Mouse (Mus musculus): ENCODE measurements around the gene Foxn3.
A peak's percentile ranks its signal among the peaks of the same experiment; 100 is the strongest.

Foxn3 gene

GRCm38 (mm10) chr12:99562073-99562866 lies 1.1 kb downstream of the Foxn3 start:
- DNase-seq (ENCODE audit: low read depth, low spot score) = peak; percentile 41

GRCm38 (mm10) chr12:99561333-99561766 lies 2.0 kb downstream of the Foxn3 start:
- DNase-seq (ENCODE audit: low read depth, low spot score) = peak; percentile 56

- no peak for DNase-seq (ENCODE audit: low read depth, low spot score)
Measured at GRCm38 (mm10) chr12:99560701-99561332, 2.6 kb downstream of the Foxn3 start.

- DNase-seq (ENCODE audit: low read depth, low spot score) = no peak
Measured at GRCm38 (mm10) chr12:99559483-99559882, 3.9 kb downstream of the Foxn3 start.

- no peak for DNase-seq (ENCODE audit: low read depth, low spot score)
Measured at GRCm38 (mm10) chr12:99558476-99558875, 4.9 kb downstream of the Foxn3 start.

GRCm38 (mm10) chr12:99557498-99557897 lies 5.9 kb downstream of the Foxn3 start:
- DNase-seq (ENCODE audit: low read depth, low spot score) = no peak

GRCm38 (mm10) chr12:99550629-99551028 lies 12.8 kb downstream of the Foxn3 start:
- DNase-seq (ENCODE audit: low read depth, low spot score) = no peak

- DNase-seq (ENCODE audit: low read depth, low spot score) = no peak
Measured at GRCm38 (mm10) chr12:99549811-99550210, 13.6 kb downstream of the Foxn3 start.

- DNase-seq (ENCODE audit: low read depth, low spot score) = no peak
Measured at GRCm38 (mm10) chr12:99548419-99548818, 15.0 kb downstream of the Foxn3 start.

- DNase-seq (ENCODE audit: low read depth, low spot score) = no peak
Measured at GRCm38 (mm10) chr12:99547295-99547694, 16.1 kb downstream of the Foxn3 start.

GRCm38 (mm10) chr12:99545270-99545770 lies 18.1 kb downstream of the Foxn3 start:
- DNase-seq (ENCODE audit: low read depth, low spot score) = no peak

GRCm38 (mm10) chr12:99544262-99545128 lies 18.9 kb downstream of the Foxn3 start:
- DNase-seq (ENCODE audit: low read depth, low spot score) = no peak

GRCm38 (mm10) chr12:99543421-99544195 lies 19.8 kb downstream of the Foxn3 start:
- no peak for DNase-seq (ENCODE audit: low read depth, low spot score)

GRCm38 (mm10) chr12:99540201-99540600 lies 23.2 kb downstream of the Foxn3 start:
- no peak for DNase-seq (ENCODE audit: low read depth, low spot score)

GRCm38 (mm10) chr12:99537316-99537715 lies 26.1 kb downstream of the Foxn3 start:
- DNase-seq (ENCODE audit: low read depth, low spot score) = no peak

- no peak for DNase-seq (ENCODE audit: low read depth, low spot score)
Measured at GRCm38 (mm10) chr12:99536426-99536825, 27.0 kb downstream of the Foxn3 start.

- no peak for DNase-seq (ENCODE audit: low read depth, low spot score)
Measured at GRCm38 (mm10) chr12:99532342-99532741, 31.0 kb downstream of the Foxn3 start.

- DNase-seq (ENCODE audit: low read depth, low spot score) = no peak
Measured at GRCm38 (mm10) chr12:99529687-99530411, 33.5 kb downstream of the Foxn3 start.

GRCm38 (mm10) chr12:99528958-99529357 lies 34.4 kb downstream of the Foxn3 start:
- DNase-seq (ENCODE audit: low read depth, low spot score) = no peak

- DNase-seq (ENCODE audit: low read depth, low spot score) = no peak
Measured at GRCm38 (mm10) chr12:99527452-99527851, 35.9 kb downstream of the Foxn3 start.

Data from embryo, embryonic 11.5 days (tissue).